Mouse (Mus musculus): ENCODE data around the gene Cdh13.

DNA sequence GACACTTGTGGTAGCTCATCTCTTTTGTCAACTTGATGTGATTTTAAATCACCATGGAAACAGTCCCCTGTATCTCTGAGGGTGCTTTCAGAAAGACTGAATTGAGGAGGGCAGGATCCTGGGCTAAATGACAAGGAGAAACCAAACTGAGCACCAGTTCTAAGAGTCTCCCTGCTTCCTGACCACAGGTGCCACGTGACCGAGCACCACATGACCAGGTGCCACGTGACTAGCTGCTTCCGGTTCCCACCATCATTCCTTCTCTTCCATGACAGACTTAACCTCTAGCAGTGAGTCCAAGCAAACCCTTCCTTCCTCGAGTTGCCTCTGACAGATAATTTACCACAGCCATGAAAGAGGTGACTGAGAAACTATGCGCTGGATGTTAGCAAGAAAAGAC, 280.5 kb downstream of the Cdh13 start:
- TF ChIP-seq GATA1 (IDR thresholded peaks at IDR 0.05; ENCODE audit: borderline replicate concordance, low read length) (no peak), FLI1 (IDR thresholded peaks at IDR 0.05; ENCODE audit: low read length) (no peak)

Measured in megakaryocyte, embryonic 14.5 days (primary cell).